Mouse (Mus musculus) stomach, embryonic 14.5 days (tissue): Measurements from ENCODE around the gene Cdkn1a. TPM values are rescaled to one million over a fixed set of nuclear protein-coding genes. Genes with fewer than 3 reads are reported as not detected.
A peak's percentile ranks its signal among the peaks of the same experiment; 100 is the strongest.

Experiments used
- ATAC-seq: fragments of 200-750 bp; cut with Nextera tagmentation; 2 replicates; pipeline ENCODE4 v1.8.0; 2017; ENCODE audit warnings: low read depth, moderate TSS enrichment; ENCODE audit not compliant: insufficient number of reproducible peaks, insufficient read depth, low FRiP score
- H3K27ac ChIP-seq: fragments of 300-500 bp; sonication (generic); 2 replicates; pipeline ENCODE4 v1.5.1; 2014; ENCODE audit warnings: mild to moderate bottlenecking, low read length, moderate library complexity, mixed read lengths
- H3K27me3 ChIP-seq: fragments of 300-500 bp; sonication (generic); 2 replicates; pipeline ENCODE4 v1.6.1; 2014; ENCODE audit warnings: low read length, control low read depth, mixed read lengths; ENCODE audit not compliant: control insufficient read depth, insufficient read depth
- H3K36me3 ChIP-seq: fragments of 300-500 bp; sonication (generic); 2 replicates; pipeline ENCODE4 v1.6.1; 2014; ENCODE audit warnings: mild to moderate bottlenecking, control low read depth, low read length, moderate library complexity, mixed read lengths; ENCODE audit not compliant: control insufficient read depth, insufficient read depth
- H3K4me1 ChIP-seq: fragments of 300-500 bp; sonication (generic); 2 replicates; pipeline ENCODE4 v1.6.1; 2014; ENCODE audit warnings: low read length, control low read depth, mixed read lengths; ENCODE audit not compliant: control insufficient read depth, insufficient read depth
- H3K4me2 ChIP-seq: fragments of 300-500 bp; sonication (generic); replicated peaks from 2 replicates; pipeline ENCODE4 v1.6.1; 2014; ENCODE audit warnings: low read depth, low read length, control low read depth
- H3K4me3 ChIP-seq: fragments of 300-500 bp; sonication (generic); 2 replicates; pipeline ENCODE4 v1.5.1; 2014; ENCODE audit warnings: low read depth, low read length, control low read depth
- H3K9ac ChIP-seq: fragments of 300-500 bp; sonication (generic); replicated peaks from 2 replicates; pipeline ENCODE4 v1.6.1; 2014; ENCODE audit warnings: low read depth, mild to moderate bottlenecking, control low read depth, low read length, moderate library complexity, mixed read lengths
- H3K9me3 ChIP-seq: fragments of 300-500 bp; sonication (generic); 2 replicates; pipeline ENCODE4 v1.6.1; 2016; ENCODE audit warnings: low read depth, low read length, control low read depth; ENCODE audit not compliant: control insufficient read depth
- WGBS: fragments of 180-500 bp; shearing (Covaris S2); extraction: QIAGEN DNeasy Blood & Tissue Kit; methylation state at CpG from one replicate; pipeline ENCODE4 v1.1.7; 2014; 5-methylcytosine and 5-hydroxymethylcytosine counted together
- polyA plus RNA-seq: library from polyadenylated mRNA; unstranded; fragments of >200 nt; fragmentation: Nextera tagmentation; extraction: Ambion mirVana; gene quantifications from 2 replicates; pipeline ENCODE4 v1.2.1, GENCODE M21; 2014

Gene Cdkn1a
- polyA plus RNA-seq, 1 experiment from 2014 or later = 62.6 TPM

GRCm38 (mm10) chr17:29143266-29143665 lies 52.5 kb downstream of the Cdkn1a start:
- Histone ChIP-seq H3K4me2 (no peak overlapping the region), H3K36me3 (no peaks in the 10 kb centered on the region), H3K27me3 (no peaks in the 10 kb centered on the region), H3K9me3 (no peaks in the 10 kb centered on the region; the same call in 1 of the 2 replicates), H3K4me1 (no peaks in the 10 kb centered on the region), H3K4me3 (no peak overlapping the region), H3K27ac (no peak overlapping the region), H3K9ac (no peak overlapping the region)
- ATAC-seq = no peak
- WGBS = 85% methylated on average over 8 of the region's 8 CpGs

- Histone ChIP-seq H3K27ac (no peak overlapping the region), H3K9me3 (no peaks in the 10 kb centered on the region; the same call in 1 of the 2 replicates), H3K4me3 (no peak overlapping the region), H3K27me3 (no peaks in the 10 kb centered on the region), H3K4me2 (no peak overlapping the region), H3K36me3 (no peaks in the 10 kb centered on the region), H3K9ac (no peak overlapping the region), H3K4me1 (no peaks in the 10 kb centered on the region)
- ATAC-seq = no peak
- WGBS = 87% methylated on average over 12 of the region's 12 CpGs
These were observed 54.3 kb downstream of the Cdkn1a start for GRCm38 (mm10) chr17:29145101-29145500.

- H3K4me1 ChIP-seq = no peaks in the 10 kb centered on the region
- H3K27me3 ChIP-seq = no peaks in the 10 kb centered on the region
- no peak overlapping the region for H3K9ac ChIP-seq
- H3K27ac ChIP-seq = no peak overlapping the region
- H3K9me3 ChIP-seq = no peaks in the 10 kb centered on the region; the same call in 1 of the 2 replicates
- no peak overlapping the region for H3K4me2 ChIP-seq
- no peak overlapping the region for H3K4me3 ChIP-seq
- 75% methylated on average over 14 of the region's 14 CpGs for WGBS
- H3K36me3 ChIP-seq = no peaks in the 10 kb centered on the region
- ATAC-seq = no peak
These were observed 56.5 kb downstream of the Cdkn1a start for GRCm38 (mm10) chr17:29147273-29147672.

- WGBS = 80% methylated on average over 6 of the region's 6 CpGs
- 0 out of 2 replicates have a peak, but pooled peaks have one; percentile 5 for ATAC-seq
- no peak overlapping the region for H3K4me3 ChIP-seq
- no peaks in the 10 kb centered on the region for H3K27me3 ChIP-seq
- no peak overlapping the region for H3K9ac ChIP-seq
- H3K4me1 ChIP-seq = no peaks in the 10 kb centered on the region
- no peak overlapping the region for H3K4me2 ChIP-seq
- H3K27ac ChIP-seq = no peak overlapping the region
- H3K36me3 ChIP-seq = no peaks in the 10 kb centered on the region
- no peaks in the 10 kb centered on the region; the same call in 1 of the 2 replicates for H3K9me3 ChIP-seq
These were observed 57.0 kb downstream of the Cdkn1a start for GRCm38 (mm10) chr17:29147773-29148172.

- Histone ChIP-seq H3K36me3 (no peaks in the 10 kb centered on the region), H3K4me2 (no peak overlapping the region), H3K9ac (no peak overlapping the region), H3K4me1 (no peaks in the 10 kb centered on the region), H3K4me3 (no peak overlapping the region), H3K27ac (no peak overlapping the region), H3K27me3 (no peaks in the 10 kb centered on the region), H3K9me3 (no peaks in the 10 kb centered on the region; the same call in 1 of the 2 replicates)
- WGBS = 81% methylated on average over 7 of the region's 7 CpGs
- no peak for ATAC-seq
These were observed 59.0 kb downstream of the Cdkn1a start for GRCm38 (mm10) chr17:29149766-29150165.

Other genes starting within 250 kb of the Cdkn1a start
- 0.07 TPM in 1 of 2 replicates, not detected in the other for gene Pnpla1, start 232.6 kb upstream of the Cdkn1a start, polyA plus RNA-seq
- 0.27 and 0.36 TPM in 2 replicates for gene 4930539E08Rik, start 175.7 kb upstream of the Cdkn1a start, polyA plus RNA-seq
- 0.39 TPM in 1 of 2 replicates, not detected in the other for gene Pxt1, start 147.1 kb upstream of the Cdkn1a start, polyA plus RNA-seq
- 75.9 and 78.8 TPM in 2 replicates for gene Kctd20, start 139.0 kb upstream of the Cdkn1a start, polyA plus RNA-seq
- gene Stk38, start 83.0 kb upstream of the Cdkn1a start, polyA plus RNA-seq = 110 and 121 TPM in 2 replicates
- 593 and 674 TPM in 2 replicates for gene Srsf3, start 58.3 kb upstream of the Cdkn1a start, polyA plus RNA-seq
- gene Rab44, start 23.2 kb downstream of the Cdkn1a start, polyA plus RNA-seq = 0.39 and 0.97 TPM in 2 replicates
- gene Cpne5, start 147.2 kb downstream of the Cdkn1a start, polyA plus RNA-seq = 12.2 and 15.0 TPM in 2 replicates
- gene Ppil1, start 173.2 kb downstream of the Cdkn1a start, polyA plus RNA-seq = 134 and 137 TPM in 2 replicates
- 79.5 and 80.8 TPM in 2 replicates for gene BC004004, start 177.8 kb downstream of the Cdkn1a start, polyA plus RNA-seq
- 0.13 and 0.41 TPM in 2 replicates for gene Pi16, start 226.7 kb downstream of the Cdkn1a start, polyA plus RNA-seq